Mouse (Mus musculus): Measurements from ENCODE around the gene Kcnt2.

Kcnt2 gene

GRCm38 (mm10) chr1:140492237-140492636, 246.3 kb downstream of the Kcnt2 start:
- no peak for DNase-seq (ENCODE audit: low read depth, low spot score)

- no peak for DNase-seq (ENCODE audit: low read depth, low spot score)
Measured at GRCm38 (mm10) chr1:140513451-140513850, 267.5 kb downstream of the Kcnt2 start.

- peak; percentile 60 for DNase-seq (ENCODE audit: low read depth, low spot score)
Measured at GRCm38 (mm10) chr1:140531285-140531908, 285.4 kb downstream of the Kcnt2 start.

- no peak for DNase-seq (ENCODE audit: low read depth, low spot score)
Measured at GRCm38 (mm10) chr1:140534849-140535248, 288.9 kb downstream of the Kcnt2 start.

- no peak for DNase-seq (ENCODE audit: low read depth, low spot score)
Measured at GRCm38 (mm10) chr1:140542066-140542465, 296.1 kb downstream of the Kcnt2 start.

- DNase-seq (ENCODE audit: low read depth, low spot score) = peak; percentile 5
Measured at GRCm38 (mm10) chr1:140548711-140549110, 302.8 kb downstream of the Kcnt2 start.

GRCm38 (mm10) chr1:140560801-140561200, 314.8 kb downstream of the Kcnt2 start:
- no peak for DNase-seq (ENCODE audit: low read depth, low spot score)

- DNase-seq (ENCODE audit: low read depth, low spot score) = no peak
Measured at GRCm38 (mm10) chr1:140572141-140572540, 326.2 kb downstream of the Kcnt2 start.

GRCm38 (mm10) chr1:140578607-140579006, 332.6 kb downstream of the Kcnt2 start:
- DNase-seq (ENCODE audit: low read depth, low spot score) = no peak

GRCm38 (mm10) chr1:140588302-140588701, 342.3 kb downstream of the Kcnt2 start:
- no peak for DNase-seq (ENCODE audit: low read depth, low spot score)

GRCm38 (mm10) chr1:140608765-140609297, 362.9 kb downstream of the Kcnt2 start:
- no peak for DNase-seq (ENCODE audit: low read depth, low spot score)

GRCm38 (mm10) chr1:140613101-140613500, 367.1 kb downstream of the Kcnt2 start:
- DNase-seq (ENCODE audit: low read depth, low spot score) = no peak

- no peak for DNase-seq (ENCODE audit: low read depth, low spot score)
Measured at GRCm38 (mm10) chr1:140614840-140615239, 368.9 kb downstream of the Kcnt2 start.

GRCm38 (mm10) chr1:140618164-140618563, 372.2 kb downstream of the Kcnt2 start:
- no peak for DNase-seq (ENCODE audit: low read depth, low spot score)

GRCm38 (mm10) chr1:140624918-140625317, 379.0 kb downstream of the Kcnt2 start:
- no peak for DNase-seq (ENCODE audit: low read depth, low spot score)

GRCm38 (mm10) chr1:140659607-140660340, 413.8 kb downstream of the Kcnt2 start:
- DNase-seq (ENCODE audit: low read depth, low spot score) = peak; percentile 14

- no peak for DNase-seq (ENCODE audit: low read depth, low spot score)
Measured at GRCm38 (mm10) chr1:140660751-140661403, 414.9 kb downstream of the Kcnt2 start.

GRCm38 (mm10) chr1:140661404-140661787, 415.4 kb downstream of the Kcnt2 start:
- DNase-seq (ENCODE audit: low read depth, low spot score) = peak; percentile 61
